Mouse (Mus musculus) CH12.LX (cell line): ENCODE measurements at regions not wholly inside any gene's neighbourhood (a gene's known extent, or its start where the extent isn't known, plus 50 kb on each side); places are given as distances from the start of the nearest gene placed in this dataset.

Experiments used
- DNase-seq: peaks from one replicate; pipeline ENCODE4 v3.0.0-alpha.2; 2013; ENCODE audit errors: extremely low read depth
- H3K27ac ChIP-seq: 2 replicates; pipeline ENCODE4 v1.5.1; 2012; ENCODE audit warnings: low read depth, mild to moderate bottlenecking, control low read depth, moderate library complexity; ENCODE audit not compliant: insufficient read depth
- H3K27me3 ChIP-seq: replicated peaks from 2 replicates; pipeline ENCODE3; 2012; ENCODE audit warnings: inconsistent platforms
- H3K36me3 ChIP-seq, 2 experiments: replicated peaks in 1 of 2; 2 replicates each; pipeline versions ENCODE3 to v1.6.1; 2012; ENCODE audit warnings: inconsistent platforms in 1 of 2, low read length in 1 of 2, mild to moderate bottlenecking in 1 of 2, mixed read lengths in 1 of 2, moderate library complexity in 1 of 2; ENCODE audit not compliant: control insufficient read depth in 1 of 2, insufficient read depth in 1 of 2
- H3K4me1 ChIP-seq, 2 experiments: 2 replicates each; pipeline ENCODE4 v1.6.1; 2012; ENCODE audit warnings: inconsistent platforms in 1 of 2, moderate library complexity in 1 of 2; ENCODE audit not compliant: insufficient read depth in 2 of 2, control insufficient read depth in 1 of 2
- H3K4me2 ChIP-seq: 2 replicates; pipeline ENCODE4 v1.6.1; 2012; ENCODE audit warnings: low read depth, mild to moderate bottlenecking, control low read depth; ENCODE audit not compliant: poor library complexity, insufficient read depth, severe bottlenecking
- H3K4me3 ChIP-seq, 3 experiments: fragments of 150-350 bp in 1 of 3; sonication (generic) in 1 of 3; replicated peaks in 1 of 3; 2 replicates each; pipeline versions ENCODE3 to v1.5.1; 2011 to 2012; ENCODE audit warnings: low read depth in 2 of 3, low read length in 2 of 3, mild to moderate bottlenecking in 2 of 3, moderate library complexity in 2 of 3, control low read depth in 1 of 3, improper control_type of control experiment in 1 of 3, inconsistent platforms in 1 of 3, mixed read lengths in 1 of 3; ENCODE audit not compliant: poor library complexity in 1 of 3
- H3K79me2 ChIP-seq: replicated peaks from 2 replicates; pipeline ENCODE4 v1.6.1; 2012; ENCODE audit warnings: mild to moderate bottlenecking, moderate library complexity; ENCODE audit not compliant: control insufficient read depth, poor library complexity, insufficient read depth, severe bottlenecking; ENCODE audit errors: extremely low read depth
- H3K9ac ChIP-seq: 2 replicates; pipeline ENCODE4 v1.6.1; 2012; ENCODE audit warnings: low read depth, mild to moderate bottlenecking, control low read depth, moderate library complexity; ENCODE audit not compliant: insufficient read depth
- H3K9me3 ChIP-seq: replicated peaks from 2 replicates; pipeline ENCODE3; 2012; ENCODE audit warnings: low read length, inconsistent platforms, mixed read lengths
- CHD1 ChIP-seq: IDR thresholded peaks from 2 replicates; pipeline ENCODE4 v1.6.1; 2012; ENCODE audit warnings: low read depth, low read length, improper control_type of control experiment, inconsistent platforms
- CHD2 ChIP-seq: IDR thresholded peaks from 2 replicates; pipeline ENCODE4 v1.6.1; 2011; ENCODE audit warnings: low read length, improper control_type of control experiment
- E2F4 ChIP-seq: IDR thresholded peaks from 2 replicates; pipeline ENCODE4 v1.6.1; 2011; ENCODE audit warnings: low read depth, low read length, improper control_type of control experiment; ENCODE audit not compliant: insufficient replicate concordance
- ELF1 ChIP-seq: IDR thresholded peaks from 2 replicates; pipeline ENCODE4 v1.6.1; 2014; ENCODE audit warnings: low read depth, mild to moderate bottlenecking, inconsistent platforms, low read length, improper control_type of control experiment
- EP300 ChIP-seq: IDR thresholded peaks from 2 replicates; pipeline ENCODE4 v1.6.1; 2011; ENCODE audit warnings: low read length, improper control_type of control experiment
- HCFC1 ChIP-seq: IDR thresholded peaks from 2 replicates; pipeline ENCODE4 v1.6.1; 2012; ENCODE audit warnings: low read depth, mild to moderate bottlenecking, inconsistent platforms, low read length, improper control_type of control experiment
- IRF4 ChIP-seq: IDR thresholded peaks from 2 replicates; pipeline ENCODE4 v1.6.1; 2014; ENCODE audit warnings: low read depth, mild to moderate bottlenecking, inconsistent platforms, low read length, improper control_type of control experiment
- JUND ChIP-seq: conservative IDR thresholded peaks from 2 replicates; pipeline ENCODE4 v1.6.1; 2011; ENCODE audit warnings: low read depth, low read length, improper control_type of control experiment
- KAT2A ChIP-seq: IDR thresholded peaks from 2 replicates; pipeline ENCODE4 v1.6.1; 2012; ENCODE audit warnings: low read length, improper control_type of control experiment, inconsistent platforms; ENCODE audit not compliant: insufficient replicate concordance
- MAX ChIP-seq: IDR thresholded peaks from 2 replicates; pipeline ENCODE4 v1.6.1; 2011; ENCODE audit warnings: low read length, improper control_type of control experiment
- MEF2A ChIP-seq: IDR thresholded peaks from 2 replicates; pipeline ENCODE4 v1.6.1; 2014; ENCODE audit warnings: low read depth, mild to moderate bottlenecking, inconsistent platforms, low read length, improper control_type of control experiment, borderline replicate concordance
- MYC ChIP-seq: IDR thresholded peaks from 2 replicates; pipeline ENCODE4 v1.6.1; 2011; ENCODE audit warnings: low read depth, mild to moderate bottlenecking, improper control_type of control experiment, low read length
- NELFE ChIP-seq: IDR thresholded peaks from 2 replicates; pipeline ENCODE4 v1.6.1; 2011; ENCODE audit warnings: low read depth, low read length, improper control_type of control experiment
- NRF1 ChIP-seq: IDR thresholded peaks from 2 replicates; pipeline ENCODE4 v1.6.1; 2014; ENCODE audit warnings: low read depth, mild to moderate bottlenecking, inconsistent platforms, low read length, improper control_type of control experiment, moderate library complexity
- PAX5 ChIP-seq: IDR thresholded peaks from 2 replicates; pipeline ENCODE4 v1.6.1; 2012; ENCODE audit warnings: low read length, inconsistent platforms, mixed read lengths
- POLR2A ChIP-seq: IDR thresholded peaks from 2 replicates; pipeline ENCODE4 v1.6.1; 2011; ENCODE audit warnings: low read depth, mild to moderate bottlenecking, improper control_type of control experiment, low read length
- POLR2AphosphoS2 ChIP-seq: IDR thresholded peaks from 2 replicates; pipeline ENCODE4 v1.6.1; 2011; ENCODE audit warnings: low read depth, low read length, improper control_type of control experiment
- RAD21 ChIP-seq: IDR thresholded peaks from 2 replicates; pipeline ENCODE4 v1.6.1; 2011; ENCODE audit warnings: low read depth, mild to moderate bottlenecking, low read length, improper control_type of control experiment, moderate library complexity
- RCOR1 ChIP-seq: conservative IDR thresholded peaks from 2 replicates; pipeline ENCODE4 v1.6.1; 2012; ENCODE audit warnings: low read depth, mild to moderate bottlenecking, inconsistent platforms, low read length, improper control_type of control experiment
- SIN3A ChIP-seq: IDR thresholded peaks from 2 replicates; pipeline ENCODE4 v1.6.1; 2012; ENCODE audit warnings: low read length, improper control_type of control experiment, inconsistent platforms
- SMC3 ChIP-seq: IDR thresholded peaks from 2 replicates; pipeline ENCODE4 v1.6.1; 2011; ENCODE audit warnings: low read depth, low read length, improper control_type of control experiment
- TBP ChIP-seq: conservative IDR thresholded peaks from 2 replicates; pipeline ENCODE4 v1.6.1; 2011; ENCODE audit warnings: low read depth, low read length, improper control_type of control experiment
- TCF12 ChIP-seq: IDR thresholded peaks from 2 replicates; pipeline ENCODE4 v1.6.1; 2014; ENCODE audit warnings: low read depth, mild to moderate bottlenecking, inconsistent platforms, low read length, improper control_type of control experiment
- UBTF ChIP-seq: IDR thresholded peaks from 2 replicates; pipeline ENCODE4 v1.6.1; 2012; ENCODE audit warnings: low read depth, mild to moderate bottlenecking, inconsistent platforms, low read length, improper control_type of control experiment, moderate library complexity
- USF1 ChIP-seq: IDR thresholded peaks from 2 replicates; pipeline ENCODE4 v1.6.1; 2014; ENCODE audit warnings: low read depth, mild to moderate bottlenecking, inconsistent platforms, low read length, improper control_type of control experiment
- ZC3H11A ChIP-seq: IDR thresholded peaks from 2 replicates; pipeline ENCODE4 v1.6.1; 2012; ENCODE audit warnings: low read depth, mild to moderate bottlenecking, inconsistent platforms, low read length, improper control_type of control experiment
- ZMIZ1 ChIP-seq: IDR thresholded peaks from 2 replicates; pipeline ENCODE4 v1.6.1; 2012; ENCODE audit warnings: low read depth, mild to moderate bottlenecking, inconsistent platforms, low read length, improper control_type of control experiment
- ZNF384 ChIP-seq: IDR thresholded peaks from 2 replicates; pipeline ENCODE4 v1.6.1; 2012; ENCODE audit warnings: low read depth, low read length, improper control_type of control experiment, inconsistent platforms
- dilution Hi-C: fragments of 300-500 bp; cut with MboI; formaldehyde crosslinking; loops from 2 replicates; pipeline ENCODE4 v1.14.3; 2020; ENCODE audit warnings: low sequenced_read_pairs; ENCODE audit not compliant: extremely low pct_unique_long_range_greater_than_20kb, extremely low pct_ligation_motif_present
- in situ Hi-C: fragments of 300-500 bp; cut with MboI; formaldehyde crosslinking; loops from 3 replicates; pipeline ENCODE4 v1.14.3; 2019; ENCODE audit warnings: low sequenced_read_pairs, low pct_ligation_motif_present, low pct_unique_long_range_greater_than_20kb, mixed read lengths

- Histone ChIP-seq H3K4me3 (no peak overlapping the region), H3K4me1 (no peaks in the 10 kb centered on the region), H3K4me2 (no peak overlapping the region), H3K27ac (no peak overlapping the region), H3K9me3 (peaks cover 75% of the 10 kb centered on the region), H3K36me3 (no peaks in the 10 kb centered on the region), H3K79me2 (no peaks in the 10 kb centered on the region), H3K9ac (no peak overlapping the region), H3K27me3 (no peaks in the 10 kb centered on the region)
- DNase-seq, result no peak
- TF ChIP-seq MEF2A, result no peak
- TF ChIP-seq POLR2AphosphoS2, result no peak
- no peak for TF ChIP-seq JUND
- no peak for TF ChIP-seq TBP
- no peak for TF ChIP-seq NELFE
- no peak for TF ChIP-seq KAT2A
- no peak for TF ChIP-seq EP300
- TF ChIP-seq CHD1, result no peak
- no peak for TF ChIP-seq RCOR1
- no peak for TF ChIP-seq MAX
- no peak for TF ChIP-seq ZC3H11A
- TF ChIP-seq TCF12, result no peak
- TF ChIP-seq IRF4, result no peak
- TF ChIP-seq NRF1, result no peak
- no peak for TF ChIP-seq ZNF384
- TF ChIP-seq E2F4, result no peak
- no peak for TF ChIP-seq ZMIZ1
- no peak for TF ChIP-seq HCFC1
- TF ChIP-seq UBTF, result no peak
- dilution Hi-C loops (no loop called here), in situ Hi-C loops (no loop called here)
Observed at GRCm38 (mm10) chr17:68119055-68119698, 115.3 kb upstream of the Arhgap28 start.

- TF ChIP-seq ZC3H11A (no peak), MYC (no peak), ZNF384 (no peak), TCF12 (no peak), HCFC1 (no peak), RAD21 (no peak), USF1 (no peak), KAT2A (no peak), POLR2A (no peak), ELF1 (no peak), SMC3 (no peak), SIN3A (no peak), CHD1 (no peak), MEF2A (no peak), CHD2 (no peak), PAX5 (no peak), JUND (no peak), EP300 (no peak), RCOR1 (no peak)
- no peak overlapping the region for H3K4me2 ChIP-seq
- dilution Hi-C loops, result no loop called here
Observed at GRCm38 (mm10) chr17:68120230-68120629, 116.3 kb upstream of the Arhgap28 start.

More at GRCm38 (mm10) chr17:68120230-68120629, 116.3 kb upstream of the Arhgap28 start:
- DNase-seq, result no peak
- Histone ChIP-seq H3K27me3 (no peaks in the 10 kb centered on the region), H3K9me3 (peaks cover 69% of the 10 kb centered on the region), H3K27ac (no peak overlapping the region), H3K36me3 (no peaks in the 10 kb centered on the region), H3K4me1 (no peaks in the 10 kb centered on the region), H3K4me3 (no peak overlapping the region), H3K9ac (no peak overlapping the region), H3K79me2 (no peaks in the 10 kb centered on the region)
- in situ Hi-C loops, result no loop called here
